Mouse (Mus musculus): ENCODE measurements around the gene Csnk1g2. TPM values are rescaled to one million over a fixed set of nuclear protein-coding genes. Genes with fewer than 3 reads are reported as not detected.
"Not testable (repeated sequence)": the region's sequence is repeated elsewhere in the genome, so short reads cannot be mapped to it uniquely, and the experiment has no call there.

The Csnk1g2 gene
- polyA plus RNA-seq, 1 experiment from 2014 or later: 65.4 TPM

- peaks cover 35% of the 10 kb centered on the region for H3K36me3 ChIP-seq (replicated peaks; ENCODE audit: control insufficient read depth, insufficient read depth)
- H3K9ac ChIP-seq; H3K4me2 ChIP-seq (replicated peaks); H3K4me1 ChIP-seq (replicated peaks; ENCODE audit: control insufficient read depth, insufficient read depth, low read length); H3K27me3 ChIP-seq (ENCODE audit: control insufficient read depth, insufficient read depth, low read length); H3K9me3 ChIP-seq (ENCODE audit: control insufficient read depth, low read length); ATAC-seq (ENCODE audit: low FRiP score); H3K27ac ChIP-seq; DNase-seq (ENCODE audit: low spot score); H3K4me3 ChIP-seq (replicated peaks; ENCODE audit: low read length): not testable (repeated sequence)
- WGBS: 97% methylated on average over 6 of the region's 6 CpGs
Observed at GRCm38 (mm10) chr10:80649910-80650309, 27.3 kb downstream of the Csnk1g2 start.

DNA sequence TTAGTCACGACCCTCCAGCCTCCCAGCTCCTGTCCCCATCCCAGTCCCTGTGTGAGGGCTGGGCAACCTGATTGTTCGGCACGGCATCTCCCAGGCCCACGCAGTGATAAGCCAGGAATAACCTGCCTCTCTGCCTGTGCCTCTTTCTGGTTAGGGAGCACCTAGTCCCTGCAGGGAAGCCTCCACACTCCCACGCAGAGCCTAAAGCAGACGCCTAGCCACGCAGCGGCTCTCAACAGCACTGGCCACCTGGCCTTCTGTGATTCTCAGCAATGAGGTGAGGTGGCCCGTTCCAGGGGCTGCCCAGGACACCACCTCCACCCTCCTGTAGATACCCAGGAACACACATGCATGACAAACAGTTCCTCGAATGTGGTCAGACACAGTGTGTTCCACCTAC, 27.8 kb downstream of the Csnk1g2 start:
- WGBS: 92% methylated on average over 10 of the region's 10 CpGs
- no peaks in the 10 kb centered on the region for H3K27me3 ChIP-seq (ENCODE audit: control insufficient read depth, insufficient read depth, low read length)
- no peak for DNase-seq (ENCODE audit: low spot score)

DNA sequence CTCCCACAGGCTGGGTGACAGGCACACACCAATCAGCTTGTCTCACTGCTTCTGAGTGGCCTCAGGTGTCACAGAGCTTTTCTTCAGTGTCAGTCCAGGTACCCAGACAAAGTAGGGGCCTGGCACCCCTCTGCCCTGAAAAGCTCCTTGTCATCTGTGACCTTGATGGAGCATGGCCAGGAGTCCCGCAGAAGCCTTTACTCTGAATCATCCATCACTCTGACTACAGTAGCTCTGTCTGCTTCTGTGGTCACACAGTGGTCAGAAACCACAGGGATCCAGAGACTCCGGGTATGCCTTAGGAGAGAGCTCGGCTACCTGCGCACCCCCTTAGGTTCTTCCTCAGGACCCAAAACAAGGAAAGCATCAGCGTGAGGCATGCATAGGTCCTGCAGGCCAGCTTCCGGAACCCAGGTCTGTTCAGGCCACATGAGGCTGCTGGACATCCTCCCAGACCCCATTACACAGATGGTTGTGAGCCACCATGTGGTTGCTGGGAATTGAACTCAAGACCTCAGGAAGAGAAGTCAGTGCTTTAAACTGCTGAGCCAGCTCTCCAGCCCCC, 30.6 kb downstream of the Csnk1g2 start:
- no peak for DNase-seq (ENCODE audit: low spot score)
- peaks cover 4% of the 10 kb centered on the region for H3K36me3 ChIP-seq (replicated peaks; ENCODE audit: control insufficient read depth, insufficient read depth)
- H3K4me1 ChIP-seq (replicated peaks; ENCODE audit: control insufficient read depth, insufficient read depth, low read length): peaks cover 21% of the 10 kb centered on the region
- no peak overlapping the region for H3K4me3 ChIP-seq (replicated peaks; ENCODE audit: low read length)
- no peak overlapping the region for H3K4me2 ChIP-seq (replicated peaks)
- no peaks in the 10 kb centered on the region for H3K27me3 ChIP-seq (ENCODE audit: control insufficient read depth, insufficient read depth, low read length)
- no peaks in the 10 kb centered on the region for H3K9me3 ChIP-seq (ENCODE audit: control insufficient read depth, low read length)
- WGBS: 76% methylated on average over 6 of the region's 6 CpGs
- H3K9ac ChIP-seq: no peak overlapping the region
- ATAC-seq (ENCODE audit: low FRiP score): no peak
- H3K27ac ChIP-seq: no peak overlapping the region

More for the DNA sequence above, 27.8 kb downstream of the Csnk1g2 start:
- no peak overlapping the region for H3K4me3 ChIP-seq (replicated peaks; ENCODE audit: low read length)
- H3K36me3 ChIP-seq (replicated peaks; ENCODE audit: control insufficient read depth, insufficient read depth): peaks cover 30% of the 10 kb centered on the region
- H3K27ac ChIP-seq: no peak overlapping the region
- H3K9me3 ChIP-seq (ENCODE audit: control insufficient read depth, low read length): no peaks in the 10 kb centered on the region
- H3K9ac ChIP-seq: no peak overlapping the region
- peaks cover 9% of the 10 kb centered on the region for H3K4me1 ChIP-seq (replicated peaks; ENCODE audit: control insufficient read depth, insufficient read depth, low read length)
- H3K4me2 ChIP-seq (replicated peaks): no peak overlapping the region
- ATAC-seq (ENCODE audit: low FRiP score): no peak

GRCm38 (mm10) chr10:80654866-80655265, 32.2 kb downstream of the Csnk1g2 start:
- Histone ChIP-seq H3K9ac (peak overlapping the region; percentile 94; the same call in 1 of the 2 replicates), H3K4me3 (replicated peaks; ENCODE audit: low read length) (peak overlapping the region; percentile 83)
- no peak for ATAC-seq (ENCODE audit: low FRiP score)

GRCm38 (mm10) chr10:80655406-80656129, 32.9 kb downstream of the Csnk1g2 start:
- Histone ChIP-seq H3K4me1 (replicated peaks; ENCODE audit: control insufficient read depth, insufficient read depth, low read length) (peaks cover 25% of the 10 kb centered on the region), H3K9me3 (ENCODE audit: control insufficient read depth, low read length) (no peaks in the 10 kb centered on the region), H3K27ac (peak overlapping the region; percentile 88), H3K4me3 (replicated peaks; ENCODE audit: low read length) (peak overlapping the region; percentile 83), H3K27me3 (ENCODE audit: control insufficient read depth, insufficient read depth, low read length) (no peaks in the 10 kb centered on the region), H3K4me2 (replicated peaks) (peak overlapping the region; percentile 72), H3K36me3 (replicated peaks; ENCODE audit: control insufficient read depth, insufficient read depth) (no peaks in the 10 kb centered on the region; the same call in 1 of the 2 replicates), H3K9ac (peak overlapping the region; percentile 94)
- peak; percentile 49; the same call in 1 of the 2 replicates for ATAC-seq (ENCODE audit: low FRiP score)
- DNase-seq (ENCODE audit: low spot score): no peak
- WGBS: 4% methylated on average over 12 of the region's 12 CpGs

More at GRCm38 (mm10) chr10:80654866-80655265, 32.2 kb downstream of the Csnk1g2 start:
- Histone ChIP-seq H3K27ac (no peak overlapping the region), H3K4me2 (replicated peaks) (peak overlapping the region; percentile 72), H3K9me3 (ENCODE audit: control insufficient read depth, low read length) (no peaks in the 10 kb centered on the region), H3K27me3 (ENCODE audit: control insufficient read depth, insufficient read depth, low read length) (no peaks in the 10 kb centered on the region), H3K36me3 (replicated peaks; ENCODE audit: control insufficient read depth, insufficient read depth) (no peaks in the 10 kb centered on the region; the same call in 1 of the 2 replicates), H3K4me1 (replicated peaks; ENCODE audit: control insufficient read depth, insufficient read depth, low read length) (peaks cover 25% of the 10 kb centered on the region)
- 82% methylated on average over 6 of the region's 6 CpGs for WGBS
- no peak for DNase-seq (ENCODE audit: low spot score)

- Histone ChIP-seq H3K27me3 (ENCODE audit: control insufficient read depth, insufficient read depth, low read length) (no peaks in the 10 kb centered on the region), H3K4me3 (replicated peaks; ENCODE audit: low read length) (peak overlapping the region; percentile 83), H3K4me2 (replicated peaks) (peak overlapping the region; percentile 72), H3K27ac (peak overlapping the region; percentile 94), H3K36me3 (replicated peaks; ENCODE audit: control insufficient read depth, insufficient read depth) (no peaks in the 10 kb centered on the region; the same call in 1 of the 2 replicates), H3K9me3 (ENCODE audit: control insufficient read depth, low read length) (no peaks in the 10 kb centered on the region), H3K4me1 (replicated peaks; ENCODE audit: control insufficient read depth, insufficient read depth, low read length) (peaks cover 25% of the 10 kb centered on the region), H3K9ac (peak overlapping the region; percentile 94)
- WGBS: 1% methylated on average over 67 of the region's 72 CpGs
- DNase-seq (ENCODE audit: low spot score) (peak; percentile 98), ATAC-seq (ENCODE audit: low FRiP score) (peak; percentile 90)
Observed at GRCm38 (mm10) chr10:80656130-80656862, 33.7 kb downstream of the Csnk1g2 start.

GRCm38 (mm10) chr10:80656863-80657623, 34.4 kb downstream of the Csnk1g2 start, which contains the start of gene Btbd2:
Gene Btbd2, minus strand, starts transcription at chr10:80657071.
- Histone ChIP-seq H3K27me3 (ENCODE audit: control insufficient read depth, insufficient read depth, low read length) (no peaks in the 10 kb centered on the region), H3K4me3 (replicated peaks; ENCODE audit: low read length) (peak within 1 kb of the TSS; percentile 83), H3K36me3 (replicated peaks; ENCODE audit: control insufficient read depth, insufficient read depth) (no peaks in the 10 kb centered on the region; the same call in 1 of the 2 replicates), H3K4me2 (replicated peaks) (peak within 1 kb of the TSS; percentile 72), H3K9me3 (ENCODE audit: control insufficient read depth, low read length) (no peaks in the 10 kb centered on the region), H3K9ac (peak within 1 kb of the TSS; percentile 94), H3K27ac (peak within 1 kb of the TSS; percentile 94), H3K4me1 (replicated peaks; ENCODE audit: control insufficient read depth, insufficient read depth, low read length) (peaks cover 25% of the 10 kb centered on the region)
- no peak for DNase-seq (ENCODE audit: low spot score)
- ATAC-seq (ENCODE audit: low FRiP score): peak; percentile 44
- WGBS: 18% methylated on average over 15 of the region's 15 CpGs

GRCm38 (mm10) chr10:80658194-80658840, 35.7 kb downstream of the Csnk1g2 start:
- no peak overlapping the region for H3K27ac ChIP-seq
- H3K4me1 ChIP-seq (replicated peaks; ENCODE audit: control insufficient read depth, insufficient read depth, low read length): peaks cover 25% of the 10 kb centered on the region
- H3K36me3 ChIP-seq (replicated peaks; ENCODE audit: control insufficient read depth, insufficient read depth): no peaks in the 10 kb centered on the region
- ATAC-seq (ENCODE audit: low FRiP score) (no peak), DNase-seq (ENCODE audit: low spot score) (no peak)
- H3K9ac ChIP-seq: no peak overlapping the region
- no peak overlapping the region for H3K4me2 ChIP-seq (replicated peaks)
- H3K27me3 ChIP-seq (ENCODE audit: control insufficient read depth, insufficient read depth, low read length): no peaks in the 10 kb centered on the region
- no peaks in the 10 kb centered on the region for H3K9me3 ChIP-seq (ENCODE audit: control insufficient read depth, low read length)
- no peak overlapping the region for H3K4me3 ChIP-seq (replicated peaks; ENCODE audit: low read length)
- 88% methylated on average over 14 of the region's 14 CpGs for WGBS
